Mouse (Mus musculus): ENCODE data around the gene Elp1. TPM values are rescaled to one million over a fixed set of nuclear protein-coding genes. Genes with fewer than 3 reads are reported as not detected.

The Elp1 gene
- 10 to 100 TPM; 25.5 to 30.9 TPM for total RNA-seq (2021)
- long read RNA-seq, experiment 1, full-length matches to known transcripts = 4 of 17 reads
- long read RNA-seq, experiment 1, partial matches to known transcripts = 10 of 17 reads
- long read RNA-seq, experiment 1, other reads (novel, unspliced or antisense) = 3 of 17 reads
- long read RNA-seq, experiment 2, full-length matches to known transcripts = 13 of 17 reads
- long read RNA-seq, experiment 2, partial matches to known transcripts = 2 of 17 reads
- long read RNA-seq, experiment 2, other reads (novel, unspliced or antisense) = 2 of 17 reads

DNA sequence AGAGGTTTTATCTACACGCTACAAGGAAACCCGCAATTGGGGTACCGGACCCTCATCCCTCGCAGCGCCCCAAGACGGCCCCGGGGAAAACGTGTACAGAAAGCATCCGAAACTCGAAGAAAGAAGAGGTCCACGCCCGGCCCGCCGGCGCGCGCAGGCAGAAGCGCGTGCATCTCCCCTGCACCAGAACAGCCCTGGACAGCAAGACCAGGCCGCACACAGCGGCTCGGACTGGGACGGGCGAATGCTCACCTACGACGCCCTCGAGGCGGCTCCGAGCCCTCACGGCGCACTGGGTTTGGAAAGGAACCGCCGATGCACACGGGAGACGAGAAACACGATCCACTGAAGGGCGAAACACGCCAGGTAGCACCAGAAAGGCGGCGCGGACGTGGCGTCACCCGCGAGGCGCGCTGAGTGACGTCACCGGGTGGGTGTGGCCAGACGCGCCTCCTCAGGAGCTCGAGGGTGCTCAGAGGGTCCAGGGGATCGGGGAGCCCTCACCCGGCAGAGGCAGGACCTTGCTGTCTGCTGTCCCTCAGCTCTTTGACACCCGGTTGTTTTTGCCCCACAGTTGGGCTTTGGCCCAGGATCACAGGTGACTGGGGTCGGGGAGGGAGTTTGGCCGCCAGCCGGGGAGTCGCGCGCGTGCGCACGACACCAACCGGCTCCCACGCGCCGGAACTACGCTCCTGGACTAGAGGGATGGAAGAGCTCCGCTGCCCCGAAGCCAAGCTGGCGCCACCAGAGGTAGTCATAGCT, at the start of gene Elp1, which contains the start of gene Fam206a:
Gene Elp1, minus strand, starts transcription at position 425 of the 762 bp plus-strand sequence.
Gene Fam206a, plus strand, starts transcription at position 439 of the 762 bp plus-strand sequence.
- DNase-seq = peak; percentile 99

DNA sequence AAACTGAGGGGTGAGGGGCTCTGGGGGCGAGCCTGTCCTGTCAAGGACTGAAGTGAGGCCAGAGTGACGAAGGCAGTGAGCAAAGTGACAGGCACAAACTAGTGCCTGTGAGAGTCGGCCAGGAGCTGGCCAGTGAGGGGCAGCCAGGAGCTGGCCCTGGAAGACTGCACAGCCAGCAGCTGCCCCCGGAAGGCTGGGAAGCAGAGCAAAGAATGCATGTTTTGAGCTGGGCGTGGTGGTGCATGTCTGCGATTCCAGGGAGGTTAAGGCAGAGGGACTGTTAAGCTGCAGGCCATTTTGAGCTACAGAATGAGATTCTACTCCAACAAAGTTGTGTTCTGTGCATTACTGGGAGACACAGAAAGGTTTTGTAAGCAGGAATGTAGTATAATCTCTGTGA, 48.6 kb upstream of the Elp1 start:
- DNase-seq = no peak

- DNase-seq = no peak
Observed at GRCm38 (mm10) chr4:56848044-56848443, 45.9 kb upstream of the Elp1 start.

DNA sequence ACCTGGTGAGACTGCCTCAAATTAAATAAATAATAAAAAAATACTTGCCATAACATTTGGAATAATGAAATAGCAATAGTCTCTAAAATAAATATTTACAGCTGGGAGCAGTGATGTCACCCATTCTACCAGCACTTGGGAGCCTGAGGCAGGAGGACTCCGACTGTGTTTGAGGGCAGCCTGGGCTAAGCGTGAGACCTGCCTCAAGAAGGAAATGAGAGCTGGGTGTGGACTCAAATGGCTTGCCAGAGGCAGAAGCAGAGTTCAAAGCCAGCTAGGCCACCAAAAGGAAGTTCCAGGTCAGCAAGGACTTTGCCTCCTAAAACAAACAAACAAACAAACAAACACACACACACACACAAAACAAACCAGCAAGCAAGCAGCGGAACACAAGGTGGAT, 45.3 kb upstream of the Elp1 start:
- DNase-seq = no peak

GRCm38 (mm10) chr4:56845896-56846533, 43.9 kb upstream of the Elp1 start:
- DNase-seq = no peak

- no peak for DNase-seq
Observed at GRCm38 (mm10) chr4:56844911-56845310, 42.8 kb upstream of the Elp1 start.

DNA sequence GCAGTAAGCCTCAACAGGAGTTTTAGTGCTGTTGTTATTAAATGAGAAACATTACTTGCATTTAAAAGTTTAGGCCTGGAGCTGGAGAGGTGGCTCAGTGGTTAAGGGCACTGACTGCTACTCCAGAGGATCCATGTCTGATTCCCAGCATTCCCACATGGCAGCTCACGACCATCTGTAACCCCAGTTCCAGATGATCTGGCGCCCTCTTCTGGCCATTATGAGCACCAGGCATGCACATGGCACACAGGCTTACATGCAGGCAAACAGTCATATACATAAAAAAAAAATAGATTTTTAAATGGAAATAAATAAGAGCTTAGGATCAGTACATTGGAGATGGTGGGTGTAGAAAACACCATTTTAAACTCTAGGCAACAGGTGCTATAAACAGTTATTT, 41.8 kb upstream of the Elp1 start:
- no peak for DNase-seq

DNA sequence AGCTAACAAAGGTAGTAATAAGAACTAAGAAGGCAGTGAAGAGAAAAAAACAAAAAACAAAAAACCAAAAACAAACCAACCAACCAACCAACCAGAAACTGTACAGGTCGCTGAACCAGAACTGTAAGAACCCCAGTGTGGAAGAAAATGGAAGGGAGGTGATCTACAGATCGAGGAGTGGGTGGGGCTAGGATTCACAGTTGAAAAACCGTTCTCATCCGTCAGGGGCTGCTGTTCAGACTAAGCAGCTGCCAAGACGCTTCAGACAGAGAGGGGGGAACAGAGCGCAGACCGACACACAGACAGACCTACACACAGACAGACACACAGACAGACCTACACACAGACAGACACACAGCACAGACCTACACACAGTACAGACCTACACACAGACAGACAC, 40.4 kb upstream of the Elp1 start:
- no peak for DNase-seq

GRCm38 (mm10) chr4:56840297-56840696, 38.2 kb upstream of the Elp1 start:
- DNase-seq = no peak

DNA sequence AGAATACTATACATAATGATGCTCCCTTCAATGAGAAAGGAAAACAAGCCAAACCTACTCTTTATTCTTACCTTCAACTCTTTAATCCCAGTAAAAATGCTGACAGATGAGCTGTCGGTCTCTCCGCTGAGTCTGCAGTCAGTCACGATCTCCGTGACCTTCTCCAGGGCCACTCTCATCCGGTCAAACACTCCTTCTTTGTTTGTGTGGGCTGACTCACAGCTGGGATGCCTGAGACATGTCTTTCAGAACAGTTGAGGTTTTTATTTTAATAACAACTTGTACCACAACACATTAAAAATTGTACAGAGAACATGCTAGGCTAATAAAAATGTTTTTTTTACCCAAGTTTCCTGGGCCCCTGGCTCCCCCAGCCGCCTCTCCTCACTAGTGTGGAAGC, 35.5 kb upstream of the Elp1 start:
- DNase-seq = peak; percentile 37

DNA sequence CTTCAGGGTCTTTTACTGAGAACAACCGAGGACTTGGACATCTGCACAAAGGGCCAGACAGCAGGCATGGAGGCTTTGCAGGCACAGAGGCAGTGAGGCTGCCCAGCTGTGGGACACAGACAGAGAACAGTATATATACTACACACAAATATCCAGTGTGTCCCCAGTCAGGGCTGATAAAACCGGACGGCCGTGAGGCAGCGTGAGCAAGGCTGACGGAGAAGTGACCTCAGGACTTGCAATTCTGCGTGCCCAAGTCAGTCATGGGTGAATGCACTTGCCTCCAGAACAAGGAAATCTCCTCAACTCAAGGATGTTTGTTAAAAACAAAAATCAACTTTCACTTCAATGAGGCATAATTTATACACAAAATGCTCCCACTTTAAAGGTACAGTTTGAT, 29.9 kb upstream of the Elp1 start:
- peak; percentile 40 for DNase-seq

DNA sequence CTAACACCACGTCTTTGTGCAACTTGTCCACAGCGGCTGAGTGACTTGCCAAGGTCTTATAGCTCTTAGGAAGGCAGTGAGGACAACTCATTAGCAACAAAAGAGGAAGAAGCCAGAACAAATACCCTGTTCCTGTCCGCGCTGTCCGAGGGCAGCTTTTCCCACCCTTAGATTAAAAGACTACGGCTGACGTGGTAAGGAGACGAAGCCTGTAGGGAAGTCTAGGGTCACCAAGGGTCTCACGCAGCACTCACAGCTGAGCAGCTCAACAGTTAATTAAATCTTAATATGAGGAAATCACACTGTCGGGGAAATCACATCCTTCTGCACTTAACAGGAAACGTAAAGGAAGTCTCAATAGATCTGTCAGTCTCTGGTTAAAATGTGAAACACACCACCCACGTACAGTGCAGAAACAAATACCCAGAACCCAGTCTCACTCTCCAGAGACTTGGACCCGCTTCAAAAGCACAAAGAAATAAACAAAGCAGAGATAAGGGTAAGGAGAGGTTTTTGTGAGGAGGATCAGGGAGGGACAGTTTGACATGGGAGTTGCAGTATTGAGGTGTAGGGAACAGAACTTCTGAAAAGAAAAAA, 29.0 kb upstream of the Elp1 start:
- no peak for DNase-seq

DNA sequence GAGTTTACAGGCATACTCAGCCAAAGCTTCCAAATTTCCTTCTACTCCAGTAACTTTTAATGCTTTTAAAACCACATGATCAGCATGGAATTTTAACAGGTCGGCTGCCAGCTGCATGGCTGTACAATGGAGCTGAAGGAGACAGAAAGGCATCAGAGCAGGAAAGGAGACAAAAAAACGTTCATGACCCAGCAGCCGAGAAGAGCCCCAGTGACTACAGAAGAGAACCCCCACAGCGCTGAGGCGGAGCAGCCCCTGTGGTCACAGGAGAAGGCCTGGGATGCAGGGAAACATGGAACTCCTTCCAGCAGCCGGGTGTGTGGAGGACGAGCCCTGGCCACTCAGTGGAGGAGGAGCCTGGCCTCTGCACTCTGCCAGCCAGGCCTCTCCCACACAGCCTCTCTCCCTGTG, 27.4 kb upstream of the Elp1 start:
- no peak for DNase-seq

GRCm38 (mm10) chr4:56828932-56829331, 26.8 kb upstream of the Elp1 start:
- no peak for DNase-seq

DNA sequence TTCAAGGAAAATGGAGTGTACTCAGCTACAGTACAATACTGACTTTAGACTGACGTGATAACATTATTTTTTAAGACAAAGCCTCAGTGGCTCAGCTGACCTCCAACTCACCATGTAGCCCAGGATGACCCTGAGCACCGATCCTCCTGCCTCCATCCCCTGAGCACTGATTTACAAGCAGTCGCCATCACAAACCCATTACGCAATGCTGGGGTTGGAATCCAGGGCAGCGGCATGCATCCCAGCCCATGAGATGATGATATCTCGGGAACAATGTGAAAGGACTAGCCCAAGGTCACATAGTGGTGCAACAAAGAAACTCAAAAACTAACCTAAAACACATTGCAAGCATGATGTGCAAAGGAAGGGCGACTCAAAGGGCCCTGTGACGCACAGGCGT, 22.1 kb upstream of the Elp1 start:
- peak; percentile 33 for DNase-seq

GRCm38 (mm10) chr4:56820017-56820550, 18.0 kb upstream of the Elp1 start:
- DNase-seq = no peak

- DNase-seq = no peak
Observed at GRCm38 (mm10) chr4:56815131-56815530, 13.0 kb upstream of the Elp1 start.

GRCm38 (mm10) chr4:56812096-56812495, 10.0 kb upstream of the Elp1 start:
- no peak for DNase-seq

GRCm38 (mm10) chr4:56811642-56812041, 9.5 kb upstream of the Elp1 start:
- DNase-seq = no peak

DNA sequence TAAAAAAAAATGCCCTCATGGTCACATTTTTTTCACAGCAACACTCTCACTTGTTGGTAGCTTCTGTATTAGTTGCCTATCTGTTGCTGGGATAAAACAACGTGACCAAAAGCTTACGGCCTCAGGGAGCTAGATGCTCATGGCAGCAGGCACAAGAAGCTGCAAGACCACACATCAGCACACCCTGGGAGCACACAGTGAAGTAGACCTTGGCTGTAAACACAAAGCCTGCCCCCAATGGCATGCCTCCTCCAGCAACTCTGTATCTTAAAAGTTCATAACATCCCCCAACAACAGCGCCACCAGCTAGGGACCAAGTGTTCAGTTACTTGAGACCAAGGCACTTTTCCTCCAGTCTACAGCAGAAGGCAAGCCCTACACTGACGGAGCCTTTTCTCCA, 6.9 kb upstream of the Elp1 start:
- no peak for DNase-seq

- no peak for DNase-seq
Observed at GRCm38 (mm10) chr4:56802669-56803150, 579 bp upstream of the Elp1 start.

- DNase-seq = peak; percentile 7
Observed at GRCm38 (mm10) chr4:56791373-56791772, 10.8 kb downstream of the Elp1 start.

All from adrenal gland, postnatal 10 days (tissue).